Mouse (Mus musculus) gastrocnemius, postnatal 14 days (tissue): Measurements from ENCODE around the gene Hoxa5. TPM values are rescaled to one million over a fixed set of nuclear protein-coding genes. Genes with fewer than 3 reads are reported as not detected.

ENCODE experiments used
- DNase-seq: peaks from one replicate; pipeline ENCODE4 v3.0.0; 2021; ENCODE audit warnings: mixed read lengths
- intact Hi-C: fragments of 180-260 bp; cut with DNase I; formaldehyde crosslinking; loops from one replicate; pipeline ENCODE4 v1.15.1; 2025; ENCODE audit warnings: low total_unique reads
- microRNA-seq, 2 experiments: library from miRNA; unstranded; fragments of <30 nt; microRNA quantifications; one replicate each; pipeline ENCODE4 v1.2.0; 2021
- total RNA-seq, 2 experiments: library from RNA; stranded (reverse); gene quantifications; 2 replicates each; pipeline ENCODE4 v1.2.3; 2021

Hoxa5 gene
- total RNA-seq, 2 experiments from 2014 or later: 1.9 to 2.5 TPM

DNA sequence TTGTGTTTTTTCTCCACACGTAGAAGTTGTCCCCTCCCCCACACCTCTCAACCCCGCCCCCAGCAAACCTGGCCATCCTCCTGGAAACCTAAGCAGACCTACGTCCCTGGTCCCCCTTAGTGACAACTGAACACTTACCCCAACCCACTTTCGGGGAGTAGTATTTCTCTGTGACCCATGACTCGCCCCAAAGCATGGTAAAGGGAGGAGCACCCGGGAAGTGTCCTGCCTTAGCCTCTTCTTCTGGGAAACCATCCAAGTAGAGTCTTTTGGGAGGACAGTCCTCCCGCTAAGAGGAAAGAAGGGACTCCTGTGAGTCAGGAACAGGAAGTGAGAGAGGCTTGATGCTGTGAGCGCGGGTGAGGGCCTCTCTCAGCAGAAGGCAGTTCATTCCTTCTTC is 44.4 kb downstream of the Hoxa5 start:
- intact Hi-C loops: no loop called here
- no peak for DNase-seq

GRCm38 (mm10) chr6:52159164-52159761 is 45.1 kb downstream of the Hoxa5 start:
- no peak for DNase-seq
- intact Hi-C loops: no loop called here

DNA sequence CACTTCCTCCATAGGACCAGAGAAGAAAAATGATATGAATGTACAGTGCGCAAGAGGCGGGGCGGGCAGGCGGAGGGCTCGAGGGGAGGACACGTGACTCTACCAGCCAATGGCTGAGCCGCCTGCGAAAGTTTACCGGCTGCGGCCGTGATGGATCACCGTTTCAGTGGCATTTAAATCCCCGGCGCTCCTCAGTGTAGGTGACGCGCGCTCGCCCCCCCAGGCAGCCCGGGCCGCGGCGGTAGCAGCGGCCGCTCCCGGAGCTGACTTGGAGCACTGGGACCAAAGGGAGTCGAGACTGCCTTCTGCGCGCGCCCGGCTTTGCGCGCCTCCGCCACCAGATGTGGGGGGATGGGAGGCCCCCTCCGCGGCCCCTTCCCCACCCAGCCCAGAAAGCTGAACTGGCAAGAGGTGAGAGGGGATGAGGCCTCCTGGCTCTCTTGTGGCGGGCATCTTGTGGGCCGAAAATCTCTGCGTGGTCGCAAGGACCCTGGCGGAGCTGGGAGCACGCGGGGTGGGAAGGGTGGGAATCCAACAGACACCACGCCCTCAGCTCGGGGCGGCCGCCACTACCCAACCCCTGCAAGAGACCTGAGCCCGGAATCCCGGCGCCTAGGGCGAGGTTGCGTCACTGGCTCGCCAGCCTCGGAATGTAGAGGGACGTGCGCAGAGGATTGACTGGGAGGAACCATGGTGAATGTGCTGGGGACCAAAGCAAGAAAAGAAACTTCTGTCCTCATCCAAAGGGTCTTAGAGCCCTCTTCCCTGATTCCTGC is 45.9 kb downstream of the Hoxa5 start, which contains the start of gene Hoxa1:
TSS of gene Hoxa1 (minus strand) at position 42 of the 776 bp plus-strand sequence.
- intact Hi-C loops: no loop called here
- peak; percentile 67 for DNase-seq

GRCm38 (mm10) chr6:52157466-52158275 is 46.7 kb downstream of the Hoxa5 start:
- intact Hi-C loops: no loop called here
- DNase-seq: no peak

DNA sequence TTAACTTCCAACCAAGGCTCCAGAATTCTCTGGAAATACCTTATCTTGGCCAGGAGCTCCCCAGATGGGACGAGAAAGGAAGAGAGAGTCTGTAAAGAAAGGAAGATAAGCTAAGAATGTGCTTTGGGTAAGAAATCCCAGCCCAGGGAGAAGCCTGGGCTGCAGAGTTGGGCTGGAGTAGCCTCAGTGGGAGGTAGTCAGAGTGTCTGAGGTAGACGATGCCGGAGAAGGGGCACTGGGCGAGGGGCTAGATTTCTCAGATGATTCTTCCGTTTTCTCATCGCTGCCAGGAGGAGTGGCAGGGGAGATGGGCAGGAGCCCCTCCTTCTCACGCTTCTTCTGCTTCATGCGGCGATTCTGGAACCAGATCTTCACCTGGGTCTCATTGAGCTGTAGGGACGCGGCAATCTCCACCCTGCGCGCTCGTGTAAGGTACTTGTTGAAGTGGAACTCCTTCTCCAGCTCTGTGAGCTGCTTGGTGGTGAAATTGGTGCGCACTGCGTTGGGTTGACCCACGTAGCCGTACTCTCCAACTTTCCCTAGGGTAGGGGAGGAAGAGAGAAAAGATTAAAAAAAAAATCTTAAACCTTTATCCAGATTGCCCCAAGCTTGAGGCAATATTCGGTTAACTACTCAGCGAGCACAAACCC is 47.7 kb downstream of the Hoxa5 start:
- DNase-seq: no peak
- intact Hi-C loops: no loop called here

- intact Hi-C loops: no loop called here
- no peak for DNase-seq
Measured at GRCm38 (mm10) chr6:52155471-52155870, 48.9 kb downstream of the Hoxa5 start.

GRCm38 (mm10) chr6:52154044-52154443 is 50.3 kb downstream of the Hoxa5 start:
- intact Hi-C loops: no loop called here
- no peak for DNase-seq

GRCm38 (mm10) chr6:52153270-52153669 is 51.1 kb downstream of the Hoxa5 start:
- DNase-seq: no peak
- intact Hi-C loops: no loop called here

DNA sequence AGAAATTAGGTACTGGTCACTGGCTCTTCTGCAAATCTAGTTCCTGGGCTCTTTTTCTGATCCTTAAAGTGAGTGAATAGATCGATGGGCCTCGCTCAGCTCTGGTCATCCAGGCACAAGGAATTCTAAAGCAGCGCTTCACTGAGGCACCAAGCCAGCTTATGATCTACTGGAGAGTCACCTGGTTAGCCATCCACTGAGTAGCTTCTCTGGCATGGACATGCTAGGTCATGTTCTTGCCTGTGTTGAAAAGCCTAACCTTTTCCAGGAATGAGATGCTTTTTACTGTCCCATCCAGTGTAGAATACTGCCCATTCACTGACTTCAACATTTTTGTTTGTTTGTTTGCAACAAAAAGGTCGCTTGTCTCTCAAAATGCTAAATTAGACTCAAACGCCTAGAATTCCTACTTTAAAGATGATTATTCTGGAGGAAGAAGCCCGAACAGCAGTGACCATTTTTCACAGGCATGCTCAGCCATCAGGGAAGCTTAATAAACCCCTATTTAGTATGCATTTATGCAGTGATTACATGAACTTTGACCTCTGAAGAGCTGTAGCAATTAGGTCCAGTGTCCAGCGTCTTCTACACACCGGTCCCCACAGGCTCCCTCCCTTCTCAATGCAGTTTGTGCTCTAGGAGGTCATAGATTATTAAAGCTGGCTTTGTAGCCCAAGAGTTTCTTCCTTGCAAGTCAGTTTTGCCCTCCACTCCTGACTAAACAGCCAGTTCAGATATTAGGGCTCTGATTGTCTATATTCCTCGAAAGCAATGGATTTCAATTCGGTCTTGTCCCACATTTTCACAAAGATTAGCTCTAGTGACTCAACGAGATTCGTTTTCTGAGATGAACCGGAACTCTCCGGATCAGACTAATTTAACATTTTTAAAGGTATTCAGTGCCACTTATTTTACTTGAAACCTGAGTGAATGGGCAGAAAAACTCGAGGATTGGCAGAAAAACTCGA is 51.9 kb downstream of the Hoxa5 start:
- no peak for DNase-seq
- intact Hi-C loops: no loop called here

Small RNA genes within 50 kb of the gene (microRNA-seq; reads per million reads assigned to microRNA genes)
- 7,572 to 8,678 reads per million in 2 experiments for gene Mir196b

Other genes with a start within 250 kb of the Hoxa5 start
- 1 to 10 TPM; 4.6 to 4.8 TPM for gene Skap2, start 192.0 kb downstream of the Hoxa5 start, total RNA-seq
- gene Hoxa1, start 46.3 kb downstream of the Hoxa5 start, total RNA-seq: under 1 TPM; 0.16 to 0.20 TPM
- under 1 TPM; 0.78 to 0.86 TPM for gene Hoxa2, start 39.8 kb downstream of the Hoxa5 start, total RNA-seq
- gene 5730596B20Rik, start 27.1 kb downstream of the Hoxa5 start, total RNA-seq: under 1 TPM; 0.08 to 0.11 TPM
- gene Hoxa4, start 12.8 kb downstream of the Hoxa5 start, total RNA-seq: 1 to 10 TPM; 4.1 to 4.9 TPM
- gene Hoxa6, start 4.1 kb upstream of the Hoxa5 start, total RNA-seq: 1 to 10 TPM in 1 of 2 experiments, under 1 TPM in 1; 0.74 to 1.3 TPM
- gene Hoxa3, start 8.7 kb upstream of the Hoxa5 start, total RNA-seq: 1 to 10 TPM; 2.4 to 3.1 TPM
- gene Gm28308, start 8.8 kb upstream of the Hoxa5 start, total RNA-seq: under 1 TPM in 1 of 2 experiments, not detected in 1; 0.51 TPM
- gene Hoxa7, start 17.3 kb upstream of the Hoxa5 start, total RNA-seq: 1 to 10 TPM; 6.3 to 7.3 TPM
- 1 to 10 TPM; 7.8 to 8.3 TPM for gene Hoxa9, start 26.5 kb upstream of the Hoxa5 start, total RNA-seq
- gene Hoxa10, start 36.3 kb upstream of the Hoxa5 start, total RNA-seq: 10 to 100 TPM; 16.3 to 22.7 TPM
- gene Hoxa11, start 41.2 kb upstream of the Hoxa5 start, total RNA-seq: 1 to 10 TPM; 1.5 to 4.0 TPM
- gene Hoxa13, start 56.3 kb upstream of the Hoxa5 start, total RNA-seq: 1 to 10 TPM in 1 of 2 experiments, under 1 TPM in 1; 0.24 to 1.7 TPM
- not detected for gene Evx1, start 108.9 kb upstream of the Hoxa5 start, total RNA-seq